9 mouse cellular contexts compared by ENCODE assay signal in the genomic region with DNA sequence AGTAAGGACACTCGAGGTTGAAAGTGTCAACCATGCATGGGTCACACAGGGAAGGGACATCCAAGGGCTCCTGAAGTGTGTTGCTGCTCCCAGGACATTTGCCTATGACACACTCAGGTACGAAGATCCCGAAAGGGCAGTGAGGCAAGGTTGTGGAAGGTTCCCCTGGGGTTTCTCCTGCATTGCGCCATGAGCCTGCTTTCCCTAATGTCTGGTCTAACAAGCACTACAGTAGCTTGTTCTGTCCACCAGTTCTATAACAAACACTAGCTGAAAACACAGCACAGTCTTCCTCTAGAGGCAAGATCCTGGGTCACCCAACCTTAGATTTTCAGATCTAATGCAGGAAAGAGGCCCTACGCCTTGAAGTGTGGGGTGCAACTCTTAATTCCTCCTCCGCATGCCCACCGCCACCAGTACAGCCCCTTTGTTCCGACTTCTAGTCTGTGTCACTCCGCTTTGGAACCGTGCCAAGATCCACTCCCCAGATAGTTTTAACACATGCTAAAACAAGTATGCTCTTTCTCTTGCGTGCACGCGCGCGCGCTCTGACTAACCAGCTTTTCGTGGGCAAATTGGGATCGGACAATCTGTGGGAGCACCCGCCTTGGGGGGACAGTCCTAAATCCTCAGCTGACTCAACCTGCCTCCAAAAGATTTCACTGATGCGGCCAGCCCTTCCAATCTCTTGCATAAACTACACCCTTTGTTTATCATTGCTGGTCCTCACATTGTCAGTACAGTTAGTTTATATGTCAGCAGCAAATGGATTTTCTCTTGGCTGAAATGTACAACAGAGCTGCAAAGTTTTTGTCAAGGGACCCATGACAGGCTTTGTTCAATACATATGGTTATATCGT. TPM values are rescaled to one million over a fixed set of nuclear protein-coding genes. Genes with fewer than 3 reads are reported as not detected.
DNase-seq lines count a peak whose midpoint lies in the region; ATAC-seq lines count a peak whose summit lies in the region.
"Had no signal": no experiment of that assay in that cellular context is flagged by ENCODE, and none has a peak within 500 bp of the region (broad histone marks: within the 10 kb centered on the region; RNA-seq: fewer than 3 reads in every experiment).

No protein-coding gene starts in this region.

- no peak for ATAC-seq in embryonic facial prominence, embryonic 13.5 days (ENCODE audit: insufficient number of reproducible peaks, insufficient read depth, low FRiP score, low TSS enrichment, low read depth)
- no peak for ATAC-seq in intestine, embryonic 14.5 days (replicated peaks; ENCODE audit: low FRiP score, low TSS enrichment, low read depth)
- peak; percentile 54; the same call in 1 of the 2 replicates for ATAC-seq in neural tube, embryonic 13.5 days (ENCODE audit: low read depth)

- peak overlapping the region; percentile 27; the same call in 1 of the 2 replicates for H3K4me2 ChIP-seq in embryonic facial prominence, embryonic 13.5 days
- H3K4me2 ChIP-seq in intestine, embryonic 14.5 days (ENCODE audit: low read length), result peak overlapping the region; percentile 20
- peak overlapping the region; percentile 39 for H3K4me2 ChIP-seq in neural tube, embryonic 13.5 days
- H3K4me2 ChIP-seq: liver, embryonic 13.5 days had no signal

- DNase-seq in embryonic facial prominence, embryonic 10.5 days (ENCODE audit: low spot score), result no peak
- peak; percentile 63 for DNase-seq in testis, postnatal 10 days (ENCODE audit: low spot score)
- DNase-seq in testis, postnatal 14 days (ENCODE audit: low spot score), result no peak
- DNase-seq in intestine, embryonic 14.5 days (ENCODE audit: low spot score), result peak; percentile 71
- DNase-seq in natural killer cell, adult 2 months (ENCODE audit: low spot score in 2 of 2), result no peak
- DNase-seq in left cerebral cortex, adult 11 months (ENCODE audit: low spot score), result no peak
- DNase-seq: liver, embryonic 13.5 days had no signal

- no peak overlapping the region for H3K9ac ChIP-seq in embryonic facial prominence, embryonic 13.5 days
- H3K9ac ChIP-seq in intestine, embryonic 14.5 days (ENCODE audit: low read length), result peak overlapping the region; percentile 1; the same call in 1 of the 2 replicates
- 0 out of 2 replicates have a peak overlapping the region, but pooled peaks have one; percentile 47 for H3K9ac ChIP-seq in neural tube, embryonic 13.5 days
- H3K9ac ChIP-seq: liver, embryonic 13.5 days had no signal

- 0 out of 2 replicates have a peak, but pooled peaks cover 4% of the 10 kb centered on the region for H3K27me3 ChIP-seq in embryonic facial prominence, embryonic 13.5 days
- H3K27me3 ChIP-seq in embryonic facial prominence, embryonic 10.5 days (replicated peaks; ENCODE audit: low read depth, poor library complexity, severe bottlenecking), result no peaks in the 10 kb centered on the region
- no peaks in the 10 kb centered on the region for H3K27me3 ChIP-seq in intestine, embryonic 14.5 days (replicated peaks; ENCODE audit: control insufficient read depth, insufficient read depth, low read length)
- no peaks in the 10 kb centered on the region for H3K27me3 ChIP-seq in neural tube, embryonic 13.5 days

- no peaks in the 10 kb centered on the region for H3K36me3 ChIP-seq in embryonic facial prominence, embryonic 13.5 days
- no peaks in the 10 kb centered on the region for H3K36me3 ChIP-seq in embryonic facial prominence, embryonic 10.5 days (replicated peaks)
- 0 out of 2 replicates have a peak, but pooled peaks cover 4% of the 10 kb centered on the region for H3K36me3 ChIP-seq in intestine, embryonic 14.5 days (ENCODE audit: control insufficient read depth, insufficient read depth, low read length)
- no peaks in the 10 kb centered on the region for H3K36me3 ChIP-seq in neural tube, embryonic 13.5 days
- H3K36me3 ChIP-seq: liver, embryonic 13.5 days had no signal

- H3K4me1 ChIP-seq in embryonic facial prominence, embryonic 13.5 days, result peaks cover 17% of the 10 kb centered on the region
- H3K4me1 ChIP-seq in embryonic facial prominence, embryonic 10.5 days, result peaks cover 14% of the 10 kb centered on the region
- peaks cover 50% of the 10 kb centered on the region for H3K4me1 ChIP-seq in intestine, embryonic 14.5 days (replicated peaks; ENCODE audit: control insufficient read depth, insufficient read depth, low read length)
- H3K4me1 ChIP-seq in neural tube, embryonic 13.5 days (replicated peaks), result peaks cover 21% of the 10 kb centered on the region
- H3K4me1 ChIP-seq: liver, embryonic 13.5 days had no signal

- H3K4me3 ChIP-seq in embryonic facial prominence, embryonic 13.5 days, result no peak overlapping the region
- H3K4me3 ChIP-seq in embryonic facial prominence, embryonic 10.5 days, result no peak overlapping the region
- no peak overlapping the region for H3K4me3 ChIP-seq in intestine, embryonic 14.5 days (ENCODE audit: low read depth, low read length)
- H3K4me3 ChIP-seq in neural tube, embryonic 13.5 days, result no peak overlapping the region
- H3K4me3 ChIP-seq: liver, embryonic 13.5 days had no signal

- H3K27ac ChIP-seq in embryonic facial prominence, embryonic 13.5 days, result no peak overlapping the region
- H3K27ac ChIP-seq in embryonic facial prominence, embryonic 10.5 days (replicated peaks), result no peak overlapping the region
- peak overlapping the region; percentile 68 for H3K27ac ChIP-seq in intestine, embryonic 14.5 days (ENCODE audit: low read depth)
- H3K27ac ChIP-seq in neural tube, embryonic 13.5 days (replicated peaks), result no peak overlapping the region
- H3K27ac ChIP-seq: liver, embryonic 13.5 days had no signal

- WGBS in embryonic facial prominence, embryonic 13.5 days, result 72% methylated on average over 21 of the region's 21 CpGs
- whole genome bisulfite sequencing in embryonic facial prominence, embryonic 10.5 days, result 91% methylated on average over 21 of the region's 21 CpGs
- WGBS in intestine, embryonic 14.5 days, result 51% methylated on average over 21 of the region's 21 CpGs
- WGBS in neural tube, embryonic 13.5 days, result 56% methylated on average over 21 of the region's 21 CpGs

- H3K9me3 ChIP-seq in embryonic facial prominence, embryonic 13.5 days, result no peaks in the 10 kb centered on the region
- no peaks in the 10 kb centered on the region for H3K9me3 ChIP-seq in embryonic facial prominence, embryonic 10.5 days
- H3K9me3 ChIP-seq in intestine, embryonic 14.5 days (ENCODE audit: control insufficient read depth, low read length), result no peaks in the 10 kb centered on the region
- no peaks in the 10 kb centered on the region for H3K9me3 ChIP-seq in neural tube, embryonic 13.5 days
- H3K9me3 ChIP-seq: liver, embryonic 13.5 days had no signal

RNA-seq across cellular contexts. Expression of a gene that starts 10.0 kb away (rescaled TPM):
- polyA plus RNA-seq in embryonic facial prominence, embryonic 13.5 days (2015; fragmentation: Nextera tagmentation; extraction: Ambion mirVana), result 5.0 and 6.5 TPM in 2 replicates
- 0.10 and 0.24 TPM in 2 replicates for polyA plus RNA-seq in embryonic facial prominence, embryonic 10.5 days (2016; fragmentation: Nextera tagmentation; extraction: Ambion mirVana)
- polyA plus RNA-seq in intestine, embryonic 14.5 days (2014; fragmentation: Nextera tagmentation; extraction: Ambion mirVana), result 8.8 and 10.0 TPM in 2 replicates
- 0.66 and 1.6 TPM in 2 replicates for polyA plus RNA-seq in neural tube, embryonic 13.5 days (2015; fragmentation: Nextera tagmentation; extraction: Ambion mirVana)

RNA-seq across cellular contexts. Expression of a gene that starts 23.8 kb away (rescaled TPM):
- polyA plus RNA-seq in embryonic facial prominence, embryonic 13.5 days (2015; fragmentation: Nextera tagmentation; extraction: Ambion mirVana), result 206 and 207 TPM in 2 replicates
- 316 and 320 TPM in 2 replicates for polyA plus RNA-seq in embryonic facial prominence, embryonic 10.5 days (2016; fragmentation: Nextera tagmentation; extraction: Ambion mirVana)
- polyA plus RNA-seq in intestine, embryonic 14.5 days (2014; fragmentation: Nextera tagmentation; extraction: Ambion mirVana), result 280 and 300 TPM in 2 replicates
- polyA plus RNA-seq in neural tube, embryonic 13.5 days (2015; fragmentation: Nextera tagmentation; extraction: Ambion mirVana), result 278 and 307 TPM in 2 replicates

RNA-seq across cellular contexts. Expression of a gene that starts 49.3 kb away (rescaled TPM):
- polyA plus RNA-seq in embryonic facial prominence, embryonic 13.5 days (2015; fragmentation: Nextera tagmentation; extraction: Ambion mirVana), result not detected in 2 replicates
- not detected in 2 replicates for polyA plus RNA-seq in embryonic facial prominence, embryonic 10.5 days (2016; fragmentation: Nextera tagmentation; extraction: Ambion mirVana)
- not detected in 2 replicates for polyA plus RNA-seq in intestine, embryonic 14.5 days (2014; fragmentation: Nextera tagmentation; extraction: Ambion mirVana)
- polyA plus RNA-seq in neural tube, embryonic 13.5 days (2015; fragmentation: Nextera tagmentation; extraction: Ambion mirVana), result not detected in 2 replicates
- polyA plus RNA-seq: liver, embryonic 13.5 days had no signal

Comparison
In these comparisons a context has a peak if more than half of its experiments do, and no peak if none do; other contexts are left out.
1. DNase-seq: peak in testis, postnatal 10 days (single experiment) and intestine, embryonic 14.5 days (single experiment); none in embryonic facial prominence, embryonic 10.5 days (single experiment), testis, postnatal 14 days (single experiment), natural killer cell, adult 2 months (0 of 2) and left cerebral cortex, adult 11 months (single experiment).
2. Peak in every context shown above with its lines, with median percentiles within 50 percentile points of each other: H3K4me2 ChIP-seq.